Mouse (Mus musculus) forebrain, postnatal 0 days (tissue): Measurements from ENCODE around the gene Usp45. TPM values are rescaled to one million over a fixed set of nuclear protein-coding genes. Genes with fewer than 3 reads are reported as not detected.

Experiments
- ATAC-seq: fragments of 200-750 bp; cut with Nextera tagmentation; 2 replicates; pipeline ENCODE4 v1.8.0; 2017; ENCODE audit warnings: mild to moderate bottlenecking, moderate library complexity
- DNase-seq: peaks from one replicate; pipeline ENCODE4 v3.0.0-alpha.2; 2015
- H3K27ac ChIP-seq: fragments of 300-500 bp; sonication (generic); 2 replicates; pipeline ENCODE4 v1.5.1; 2014; ENCODE audit warnings: low read depth, mild to moderate bottlenecking, antibody characterized with exemption, low read length, moderate library complexity, mixed read lengths
- H3K27me3 ChIP-seq: fragments of 300-500 bp; sonication (generic); 2 replicates; pipeline ENCODE4 v1.6.1; 2014; ENCODE audit warnings: mild to moderate bottlenecking, low read length, mixed read lengths; ENCODE audit not compliant: insufficient read depth
- H3K36me3 ChIP-seq: fragments of 300-500 bp; sonication (generic); 2 replicates; pipeline ENCODE4 v1.6.1; 2014; ENCODE audit warnings: mild to moderate bottlenecking, moderate library complexity; ENCODE audit not compliant: insufficient read depth
- H3K4me1 ChIP-seq: fragments of 300-500 bp; sonication (generic); 2 replicates; pipeline ENCODE4 v1.6.1; 2014; ENCODE audit warnings: antibody characterized with exemption; ENCODE audit not compliant: insufficient read depth
- H3K4me2 ChIP-seq: fragments of 300-500 bp; sonication (generic); 2 replicates; pipeline ENCODE4 v1.6.1; 2014; ENCODE audit warnings: low read depth, mild to moderate bottlenecking, moderate library complexity
- H3K4me3 ChIP-seq: fragments of 300-500 bp; sonication (generic); 2 replicates; pipeline ENCODE4 v1.5.1; 2014; ENCODE audit warnings: low read depth, low read length, mixed read lengths
- H3K9ac ChIP-seq: fragments of 300-500 bp; sonication (generic); 2 replicates; pipeline ENCODE4 v1.6.1; 2014; ENCODE audit warnings: mild to moderate bottlenecking
- H3K9me3 ChIP-seq: fragments of 300-500 bp; sonication (generic); 2 replicates; pipeline ENCODE4 v1.6.1; 2016; ENCODE audit warnings: low read length
- CTCF ChIP-seq: sonication (generic); IDR thresholded peaks from 2 replicates; pipeline ENCODE4 v1.5.1; 2016; ENCODE audit warnings: antibody characterized with exemption, control low read depth, low read depth
- WGBS: fragments of 180-500 bp; shearing (Covaris S2); extraction: QIAGEN DNeasy Blood & Tissue Kit; methylation state at CpG from one replicate; pipeline ENCODE4 v1.1.7; 2014; 5-methylcytosine and 5-hydroxymethylcytosine counted together
- polyA plus RNA-seq: library from polyadenylated mRNA; unstranded; fragments of >200 nt; fragmentation: Nextera tagmentation; extraction: Ambion mirVana; gene quantifications from 2 replicates; pipeline ENCODE4 v1.2.1, GENCODE M21; 2015
- total RNA-seq: library from RNA; depleted of rRNA; stranded (reverse); fragments of >200 nt; gene quantifications from 2 replicates; pipeline ENCODE4 v1.2.3, GENCODE M21; 2014

Gene Usp45
- total and polyA plus RNA-seq, 2 experiments from 2014 or later, result 5.3 to 15.1 TPM

GRCm38 (mm10) chr4:21771064-21771463 is 4.1 kb downstream of the Usp45 start:
- H3K27me3 ChIP-seq, result no peaks in the 10 kb centered on the region
- ATAC-seq, result no peak
- WGBS, result 88% methylated on average over 1 of the region's 1 CpGs

GRCm38 (mm10) chr4:21772306-21772705 is 5.3 kb downstream of the Usp45 start:
- no peak overlapping the region for H3K4me2 ChIP-seq
- TF ChIP-seq CTCF, result no peak

More at GRCm38 (mm10) chr4:21771064-21771463, 4.1 kb downstream of the Usp45 start:
- no peaks in the 10 kb centered on the region for H3K4me1 ChIP-seq
- no peak for TF ChIP-seq CTCF
- no peaks in the 10 kb centered on the region for H3K9me3 ChIP-seq
- H3K27ac ChIP-seq, result no peak overlapping the region
- no peak overlapping the region for H3K4me2 ChIP-seq
- DNase-seq, result no peak
- H3K9ac ChIP-seq, result no peak overlapping the region
- H3K36me3 ChIP-seq, result no peaks in the 10 kb centered on the region
- no peak overlapping the region for H3K4me3 ChIP-seq

DNA sequence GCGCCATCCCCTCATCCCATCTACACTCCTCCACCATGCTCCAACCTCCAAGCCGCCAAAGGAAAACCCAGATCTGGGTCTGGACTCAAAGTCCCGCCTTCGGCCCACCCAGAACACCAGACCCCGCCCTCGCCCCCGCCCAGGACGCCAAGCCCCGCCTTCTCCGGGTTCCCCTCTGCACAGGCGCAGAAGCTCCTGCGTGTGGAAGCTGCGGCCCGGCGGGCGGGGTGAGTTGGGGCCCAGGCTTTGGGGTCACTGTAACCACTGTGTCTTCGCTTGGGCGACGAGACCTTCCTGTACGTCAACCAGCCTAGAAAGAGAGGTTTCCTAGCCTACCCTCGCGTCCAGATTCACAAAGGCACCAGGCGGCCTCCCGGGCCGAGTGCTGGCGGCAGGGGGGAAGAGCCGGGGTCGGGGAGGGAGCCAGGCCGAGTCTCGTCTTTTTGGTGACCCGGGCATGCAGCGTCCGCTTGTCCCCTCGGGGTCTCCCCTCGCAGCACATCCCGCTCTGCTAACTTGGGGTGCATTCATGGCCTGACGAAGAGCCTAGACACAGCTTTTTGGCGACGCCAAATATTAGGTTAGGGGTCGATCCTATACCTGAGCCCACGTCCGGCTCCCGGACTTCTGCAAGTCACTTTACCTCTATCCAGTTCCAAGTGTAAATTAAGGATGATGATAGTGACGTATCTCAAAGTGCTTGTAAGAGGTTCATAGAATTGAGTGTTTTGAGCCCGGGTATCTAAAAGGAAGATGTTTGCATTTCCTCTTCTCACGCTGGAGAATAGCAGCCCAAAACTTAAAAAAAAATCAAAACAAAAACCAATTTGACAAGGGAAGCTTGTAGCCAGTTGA is 9.4 kb downstream of the Usp45 start:
- no peak for TF ChIP-seq CTCF
- Histone ChIP-seq H3K27ac (0 out of 2 replicates have a peak overlapping the region, but pooled peaks have one; percentile 47), H3K9me3 (no peaks in the 10 kb centered on the region), H3K4me1 (peaks cover 5% of the 10 kb centered on the region), H3K9ac (peak overlapping the region; percentile 85), H3K4me3 (peak overlapping the region; percentile 71), H3K36me3 (0 out of 2 replicates have a peak, but pooled peaks cover 1% of the 10 kb centered on the region), H3K4me2 (peak overlapping the region; percentile 52), H3K27me3 (no peaks in the 10 kb centered on the region)
- ATAC-seq, result peak; percentile 98
- DNase-seq, result peak; percentile 94
- 3% methylated on average over 46 of the region's 46 CpGs for WGBS

More at GRCm38 (mm10) chr4:21772306-21772705, 5.3 kb downstream of the Usp45 start:
- Histone ChIP-seq H3K4me1 (peaks cover 1% of the 10 kb centered on the region), H3K27me3 (no peaks in the 10 kb centered on the region), H3K4me3 (no peak overlapping the region), H3K9ac (no peak overlapping the region), H3K36me3 (no peaks in the 10 kb centered on the region), H3K27ac (no peak overlapping the region), H3K9me3 (no peaks in the 10 kb centered on the region)
- ATAC-seq (no peak), DNase-seq (no peak)
- 100% methylated on average over 1 of the region's 1 CpGs for WGBS

GRCm38 (mm10) chr4:21776946-21777265 is 9.9 kb downstream of the Usp45 start:
- no peaks in the 10 kb centered on the region for H3K27me3 ChIP-seq
- ATAC-seq, result no peak
- H3K4me1 ChIP-seq, result peaks cover 5% of the 10 kb centered on the region
- H3K4me2 ChIP-seq, result peak overlapping the region; percentile 52
- TF ChIP-seq CTCF, result no peak
- WGBS, result 5% methylated on average over 9 of the region's 9 CpGs
- peak overlapping the region; percentile 85 for H3K9ac ChIP-seq
- H3K27ac ChIP-seq, result no peak overlapping the region
- 0 out of 2 replicates have a peak, but pooled peaks cover 7% of the 10 kb centered on the region for H3K36me3 ChIP-seq
- H3K9me3 ChIP-seq, result no peaks in the 10 kb centered on the region
- H3K4me3 ChIP-seq, result peak overlapping the region; percentile 71
- DNase-seq, result no peak

DNA sequence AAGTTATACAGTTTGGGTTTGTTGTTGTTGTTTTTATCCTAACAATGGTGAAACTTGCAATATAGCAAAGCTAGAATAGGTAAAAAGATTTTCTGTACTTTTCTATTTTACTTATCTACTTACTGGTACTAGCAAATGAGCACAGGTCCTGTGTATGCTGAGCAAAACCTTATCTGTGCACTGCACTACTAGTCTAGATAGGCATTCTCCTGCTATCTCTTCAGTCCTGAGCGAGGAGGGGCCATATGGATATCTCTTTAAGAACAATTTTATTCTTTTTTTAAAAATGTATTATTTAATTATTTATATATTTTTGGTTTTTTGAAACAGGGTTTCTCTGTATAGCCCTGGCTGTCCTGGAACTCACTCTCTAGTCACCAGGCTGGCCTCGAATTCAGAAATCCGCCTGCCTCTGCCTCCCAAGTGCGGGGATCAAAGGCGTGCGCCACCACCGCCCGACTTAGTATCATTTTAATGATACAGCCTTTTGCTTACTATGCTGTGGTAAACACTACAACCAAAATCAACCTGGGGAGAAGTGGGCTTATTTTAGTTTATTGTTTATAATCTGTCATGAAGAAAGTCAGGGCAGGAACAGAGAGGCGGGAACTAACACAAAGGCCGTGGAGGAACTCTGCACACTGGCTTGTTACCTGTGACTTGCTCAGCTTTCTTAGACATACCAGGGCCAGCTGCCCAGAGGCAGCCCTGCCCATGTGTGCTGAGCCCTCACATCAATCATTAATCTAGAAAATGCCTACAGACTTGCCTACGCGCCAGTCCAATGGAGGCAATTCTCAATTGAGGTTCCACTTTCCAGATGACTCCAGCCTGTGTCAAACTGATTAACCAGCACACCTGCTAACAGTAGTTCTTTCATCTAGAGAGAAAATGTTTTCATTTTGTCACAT is 14.1 kb downstream of the Usp45 start:
- H3K4me3 ChIP-seq, result no peak overlapping the region
- H3K4me2 ChIP-seq, result no peak overlapping the region
- H3K9ac ChIP-seq, result no peak overlapping the region
- WGBS, result 96% methylated on average over 12 of the region's 12 CpGs
- peaks cover 42% of the 10 kb centered on the region for H3K36me3 ChIP-seq
- H3K27me3 ChIP-seq, result no peaks in the 10 kb centered on the region
- no peak for ATAC-seq
- TF ChIP-seq CTCF, result no peak
- H3K4me1 ChIP-seq, result peaks cover 5% of the 10 kb centered on the region
- no peak for DNase-seq
- no peak overlapping the region for H3K27ac ChIP-seq
- H3K9me3 ChIP-seq, result no peaks in the 10 kb centered on the region

GRCm38 (mm10) chr4:21786268-21786667 is 19.3 kb downstream of the Usp45 start:
- H3K4me1 ChIP-seq, result no peaks in the 10 kb centered on the region
- no peak for ATAC-seq
- H3K4me2 ChIP-seq, result no peak overlapping the region
- no peaks in the 10 kb centered on the region for H3K9me3 ChIP-seq
- no peaks in the 10 kb centered on the region for H3K27me3 ChIP-seq
- H3K4me3 ChIP-seq, result no peak overlapping the region
- no peak overlapping the region for H3K27ac ChIP-seq
- H3K36me3 ChIP-seq, result peaks cover 58% of the 10 kb centered on the region
- H3K9ac ChIP-seq, result no peak overlapping the region
- no peak for DNase-seq
- 93% methylated on average over 12 of the region's 12 CpGs for WGBS
- no peak for TF ChIP-seq CTCF
